Comparison of ENCODE assay signal across 8 mouse cellular contexts in the genomic region with DNA sequence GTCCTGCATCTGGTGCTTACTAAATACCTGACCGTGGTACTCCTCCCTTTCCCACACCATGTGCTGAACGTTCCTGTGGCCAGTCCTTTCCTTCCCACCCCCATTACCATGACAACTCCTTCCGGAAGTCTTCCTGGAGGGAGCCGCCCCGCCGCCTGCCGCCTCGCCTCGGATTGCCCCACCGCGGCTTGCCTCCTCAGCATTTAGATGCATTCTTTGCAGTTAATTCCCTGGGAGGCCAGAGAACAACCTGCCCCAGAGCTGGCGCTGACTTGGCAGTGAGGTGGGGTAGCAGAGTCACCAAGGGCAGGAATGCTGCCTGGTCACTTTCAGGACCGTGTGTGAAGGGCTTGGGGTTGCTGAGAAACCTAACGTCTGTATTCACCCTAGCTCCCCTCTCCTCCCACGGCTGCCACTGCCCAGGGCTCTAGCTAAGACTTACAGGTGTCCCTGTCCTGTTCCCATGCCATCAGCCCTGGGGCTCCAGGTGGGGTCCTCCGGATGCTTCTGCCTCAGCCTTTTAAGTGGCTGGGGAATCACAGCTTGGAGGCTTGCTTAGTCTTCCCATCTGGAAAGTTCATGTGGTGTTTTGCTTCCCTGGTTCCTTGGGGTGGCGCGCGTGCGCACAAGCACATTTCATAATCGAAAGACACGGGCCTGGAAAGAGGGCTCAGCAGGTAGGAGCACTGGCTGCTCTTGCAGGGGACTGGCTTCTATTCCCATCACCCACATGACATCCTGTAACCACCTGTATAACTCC. TPM values are rescaled to one million over a fixed set of nuclear protein-coding genes. Genes with fewer than 3 reads are reported as not detected.
DNase-seq lines count a peak whose midpoint lies in the region; ATAC-seq lines count a peak whose summit lies in the region.
"Had no signal": no experiment of that assay in that cellular context is flagged by ENCODE, and none has a peak within 500 bp of the region (broad histone marks: within the 10 kb centered on the region; RNA-seq: fewer than 3 reads in every experiment).

No protein-coding gene starts in this region.

- peak overlapping the region; percentile 38 for H3K4me2 ChIP-seq in kidney, embryonic 14.5 days (replicated peaks; ENCODE audit: low read depth, low read length)

- peaks cover 19% of the 10 kb centered on the region for H3K27me3 ChIP-seq in kidney, embryonic 14.5 days (ENCODE audit: control insufficient read depth, insufficient read depth, low read length)

- ATAC-seq in granulocyte monocyte progenitor cell, adult 5-6 weeks (replicated peaks; ENCODE audit: poor library complexity, severe bottlenecking): peak; percentile 33
- no peak for ATAC-seq in kidney, embryonic 14.5 days (ENCODE audit: low FRiP score, low TSS enrichment)

- H3K27ac ChIP-seq in kidney, embryonic 14.5 days (ENCODE audit: low read depth, low read length): peak overlapping the region; percentile 32; the same call in 1 of the 2 replicates
- H3K27ac ChIP-seq: macrophage had no signal

- WGBS in kidney, embryonic 14.5 days: 11% methylated on average over 22 of the region's 22 CpGs

- H3K4me3 ChIP-seq in kidney, embryonic 14.5 days (ENCODE audit: low read length): peak overlapping the region; percentile 16

- H3K9me3 ChIP-seq in kidney, embryonic 14.5 days (ENCODE audit: control insufficient read depth, low read length): no peaks in the 10 kb centered on the region

- no peaks in the 10 kb centered on the region for H3K36me3 ChIP-seq in kidney, embryonic 14.5 days (ENCODE audit: control insufficient read depth, insufficient read depth, low read length)

- peak; percentile 82 for DNase-seq in urinary bladder, postnatal 14 days (ENCODE audit: low spot score)
- DNase-seq in urinary bladder, postnatal 10 days (ENCODE audit: low spot score): no peak
- peak; percentile 63 for DNase-seq in lung, postnatal 14 days
- no peak for DNase-seq in thymus, postnatal 25 days
- no peak for DNase-seq in ovary, postnatal 10 days (ENCODE audit: low spot score)

- peaks cover 13% of the 10 kb centered on the region for H3K4me1 ChIP-seq in kidney, embryonic 14.5 days (ENCODE audit: control insufficient read depth, insufficient read depth, low read length)

- peak overlapping the region; percentile 45 for H3K9ac ChIP-seq in kidney, embryonic 14.5 days (ENCODE audit: low read depth, low read length)

RNA-seq across cellular contexts. Expression of a gene that starts 4.5 kb away (rescaled TPM):
- total RNA-seq in granulocyte monocyte progenitor cell, adult 5-6 weeks (2014; fragmentation: Nextera tagmentation): not detected in 2 replicates
- not detected in 2 replicates for total RNA-seq in granulocyte monocyte progenitor cell, adult 5-6 weeks (2017)
- polyA plus RNA-seq in kidney, embryonic 14.5 days (2014; fragmentation: Nextera tagmentation; extraction: Ambion mirVana): 0.35 and 0.94 TPM in 2 replicates
- polyA plus RNA-seq: macrophage had no signal

RNA-seq across cellular contexts. Expression of a gene that starts 13.9 kb away (rescaled TPM):
- total RNA-seq in granulocyte monocyte progenitor cell, adult 5-6 weeks (2014; fragmentation: Nextera tagmentation): not detected in 2 replicates
- not detected in 2 replicates for total RNA-seq in granulocyte monocyte progenitor cell, adult 5-6 weeks (2017)
- polyA plus RNA-seq in kidney, embryonic 14.5 days (2014; fragmentation: Nextera tagmentation; extraction: Ambion mirVana): 1.4 and 1.6 TPM in 2 replicates

RNA-seq across cellular contexts. Expression of a gene that starts 34.3 kb away (rescaled TPM):
- total RNA-seq in granulocyte monocyte progenitor cell, adult 5-6 weeks (2014; fragmentation: Nextera tagmentation): 0.32 TPM in 1 of 2 replicates, not detected in the other
- total RNA-seq in granulocyte monocyte progenitor cell, adult 5-6 weeks (2017): not detected in 2 replicates
- polyA plus RNA-seq in kidney, embryonic 14.5 days (2014; fragmentation: Nextera tagmentation; extraction: Ambion mirVana): 15.3 and 21.4 TPM in 2 replicates
- polyA plus RNA-seq: macrophage had no signal

Comparison
In these comparisons a context has a peak if more than half of its experiments do, and no peak if none do; other contexts are left out.
1. DNase-seq: peak in urinary bladder, postnatal 14 days (single experiment) and lung, postnatal 14 days (single experiment); none in urinary bladder, postnatal 10 days (single experiment), thymus, postnatal 25 days (single experiment) and ovary, postnatal 10 days (single experiment).